Mouse (Mus musculus) heart, adult 2 months (tissue): ENCODE measurements at regions not wholly inside any gene's neighbourhood (a gene's known extent, or its start where the extent isn't known, plus 50 kb on each side); places are given as distances from the start of the nearest gene placed in this dataset.

Source experiments
- CTCF ChIP-seq: fragments of 200-600 bp; IDR thresholded peaks from 2 replicates; pipeline ENCODE4 v1.8.1; 2022; ENCODE audit warnings: antibody characterized with exemption, mild to moderate bottlenecking, moderate library complexity
- POLR2A ChIP-seq: fragments of 200-500 bp; IDR thresholded peaks from 2 replicates; pipeline ENCODE4 v1.6.1; 2011; ENCODE audit warnings: mild to moderate bottlenecking, low read depth, low read length, control low read depth; ENCODE audit not compliant: insufficient read depth

DNA sequence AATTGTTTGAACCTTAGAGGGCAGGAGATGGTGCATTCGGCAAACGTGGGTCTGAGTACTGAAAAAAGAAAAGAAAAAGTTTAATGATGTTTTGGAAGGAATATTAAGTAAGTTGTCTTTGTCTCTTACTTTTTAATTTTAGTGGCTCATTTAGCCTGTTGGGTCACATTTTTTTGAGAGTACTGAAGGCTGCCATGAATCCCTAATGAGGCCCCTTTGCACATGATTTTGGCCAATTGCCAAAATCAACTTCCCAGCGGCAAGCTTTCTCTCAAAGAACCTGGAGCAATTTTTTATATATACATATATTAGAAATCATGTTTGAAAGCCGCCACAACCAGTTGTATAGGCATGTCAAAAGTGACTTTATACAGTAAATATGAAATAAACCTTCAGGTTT is 100.9 kb downstream of the Gm11146 start:
- TF ChIP-seq CTCF (no peak), POLR2A (no peak)
